Mouse (Mus musculus): ENCODE measurements around the gene Arhgap19.

- TF ChIP-seq SIN3A (IDR thresholded peaks at IDR 0.05; ENCODE audit: low read length), result no peak
- no peak for TF ChIP-seq USF2 (conservative IDR thresholded peaks at IDR 0.05; ENCODE audit: low read depth, low read length)
- no peak for TF ChIP-seq EP300 (IDR thresholded peaks at IDR 0.05; ENCODE audit: low read length)
- no peak for TF ChIP-seq CTCF (conservative IDR thresholded peaks at IDR 0.05 in 1 of 2, IDR thresholded peaks at IDR 0.05 in 1 of 2; ENCODE audit: low read depth in 2 of 2, low read length in 2 of 2)
- TF ChIP-seq GABPA (IDR thresholded peaks at IDR 0.05; ENCODE audit: insufficient replicate concordance, low read depth, low read length), result no peak
- TF ChIP-seq POLR2A (IDR thresholded peaks at IDR 0.05; ENCODE audit: low read depth, low read length), result no peak
- no peak for TF ChIP-seq TBP (conservative IDR thresholded peaks at IDR 0.05; ENCODE audit: low read depth, low read length)
- TF ChIP-seq ETS1 (conservative IDR thresholded peaks at IDR 0.05; ENCODE audit: low read depth, low read length), result no peak
- TF ChIP-seq MAZ (IDR thresholded peaks at IDR 0.05; ENCODE audit: low read depth, low read length), result no peak
- TF ChIP-seq CHD2 (IDR thresholded peaks at IDR 0.05; ENCODE audit: low read length), result no peak
- no peak for TF ChIP-seq E2F4 (IDR thresholded peaks at IDR 0.05; ENCODE audit: insufficient replicate concordance, low read depth, low read length)
Observed at GRCm38 (mm10) chr19:41813374-41813773, 11.5 kb upstream of the Arhgap19 start.

Data from CH12.LX (cell line).